Mouse (Mus musculus): ENCODE data around the gene Cdkl4.
A peak's percentile ranks its signal among the peaks of the same experiment; 100 is the strongest.

Cdkl4 gene

DNA sequence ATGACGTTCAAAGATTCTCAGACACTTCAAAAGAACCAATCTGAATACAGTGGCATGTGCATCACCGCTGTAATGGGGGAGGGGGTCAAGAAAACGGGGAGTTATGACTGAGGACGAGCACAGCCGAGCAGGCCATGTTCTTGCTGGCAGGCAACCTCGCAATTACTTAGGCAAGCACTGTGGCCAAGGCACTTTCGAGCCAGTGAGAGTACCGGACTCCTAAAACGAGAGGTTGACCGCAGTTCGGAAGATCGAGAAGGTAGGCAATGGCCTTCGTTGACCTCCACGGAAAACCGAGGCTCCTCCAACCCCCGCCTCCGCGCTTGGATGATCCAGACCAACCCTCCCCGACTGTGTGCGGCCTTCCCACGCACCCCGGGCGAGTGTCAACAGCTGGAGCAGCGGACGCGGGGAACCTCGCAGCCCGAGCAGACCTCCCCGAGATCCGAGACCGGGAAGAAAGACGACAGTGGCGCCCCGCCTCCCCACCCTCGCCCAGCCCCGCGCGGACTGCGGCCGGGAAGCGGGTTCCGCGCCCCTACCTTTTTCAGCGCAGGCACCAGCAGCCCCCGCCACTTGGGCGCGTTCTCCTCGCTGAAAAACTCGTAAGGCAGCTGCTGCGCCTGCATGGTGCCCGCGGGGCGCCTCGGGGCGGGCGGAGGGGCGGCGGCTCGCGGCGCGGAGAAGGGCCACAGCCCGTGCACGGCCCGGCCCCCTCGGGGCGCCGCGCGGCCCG is 98.2 kb downstream of the Cdkl4 start:
- peak; percentile 63 to 74 for DNase-seq

DNA sequence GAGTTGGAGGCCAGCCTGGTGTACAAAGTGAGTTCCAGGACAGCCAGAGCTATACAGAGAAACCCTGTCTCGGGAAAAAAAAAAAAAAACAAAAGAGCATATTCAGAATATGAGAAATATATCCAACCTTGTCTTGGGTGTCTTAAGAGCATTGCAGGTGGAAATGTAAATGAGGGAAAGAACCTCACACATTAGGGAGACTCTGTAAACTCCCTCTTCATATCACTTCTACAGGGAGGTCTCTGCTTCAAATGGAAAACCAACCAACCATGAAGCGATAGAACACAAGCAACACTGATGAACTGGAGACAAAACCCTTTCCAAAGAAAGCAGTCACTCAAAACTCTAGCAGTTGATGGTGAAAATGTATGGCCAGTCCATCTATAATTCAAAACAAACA is 99.9 kb downstream of the Cdkl4 start:
- DNase-seq: no peak

DNA sequence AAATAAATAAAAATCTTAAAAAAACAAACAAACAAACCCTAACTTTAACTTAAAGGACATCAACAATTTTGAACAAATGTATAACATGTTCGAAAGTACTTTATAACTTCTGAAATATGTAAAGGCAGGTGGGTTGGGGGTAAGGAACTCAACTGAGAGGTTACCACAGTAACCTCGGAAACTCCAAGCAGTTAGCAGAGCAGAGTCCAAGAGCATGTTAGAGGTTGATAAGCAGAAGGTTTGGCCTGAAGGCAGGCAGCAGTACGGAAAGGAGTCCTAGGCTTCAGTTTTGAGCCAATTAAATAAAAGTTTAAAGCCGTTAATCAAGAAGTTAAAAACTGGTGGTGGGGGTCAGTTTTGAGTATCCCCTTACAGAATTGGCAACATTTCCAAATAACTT is 101.1 kb downstream of the Cdkl4 start:
- DNase-seq: no peak
